Mouse (Mus musculus): Measurements from ENCODE around the gene Gm12216.
A peak's percentile ranks its signal among the peaks of the same experiment; 100 is the strongest.
"Not testable (repeated sequence)": the region's sequence is repeated elsewhere in the genome, so short reads cannot be mapped to it uniquely, and the experiment has no call there.

Gm12216 gene

GRCm38 (mm10) chr11:53858761-53859580 is at the start of gene Gm12216:
Gene Gm12216 (minus strand): TSS chr11:53859256.
- DNase-seq (ENCODE audit: low spot score in 2 of 2), result not testable (repeated sequence)

GRCm38 (mm10) chr11:53908686-53909085 is 49.6 kb upstream of the Gm12216 start:
- no peak for DNase-seq (ENCODE audit: low spot score in 2 of 2)

- DNase-seq (ENCODE audit: low spot score in 2 of 2), result no peak
These were observed 45.5 kb upstream of the Gm12216 start for GRCm38 (mm10) chr11:53904534-53904925.

GRCm38 (mm10) chr11:53903781-53904533 is 44.9 kb upstream of the Gm12216 start:
- no peak for DNase-seq (ENCODE audit: low spot score in 2 of 2)

GRCm38 (mm10) chr11:53902741-53903140 is 43.7 kb upstream of the Gm12216 start:
- DNase-seq (ENCODE audit: low spot score in 2 of 2), result no peak

GRCm38 (mm10) chr11:53900991-53901390 is 41.9 kb upstream of the Gm12216 start:
- DNase-seq (ENCODE audit: low spot score in 2 of 2), result no peak

- DNase-seq (ENCODE audit: low spot score in 2 of 2), result no peak
These were observed 40.9 kb upstream of the Gm12216 start for GRCm38 (mm10) chr11:53899981-53900380.

GRCm38 (mm10) chr11:53899004-53899403 is 39.9 kb upstream of the Gm12216 start:
- DNase-seq (ENCODE audit: low spot score in 2 of 2), result no peak

GRCm38 (mm10) chr11:53896935-53897334 is 37.9 kb upstream of the Gm12216 start:
- no peak for DNase-seq (ENCODE audit: low spot score in 2 of 2)

GRCm38 (mm10) chr11:53893451-53893850 is 34.4 kb upstream of the Gm12216 start:
- no peak for DNase-seq (ENCODE audit: low spot score in 2 of 2)

- no peak for DNase-seq (ENCODE audit: low spot score in 2 of 2)
These were observed 33.8 kb upstream of the Gm12216 start for GRCm38 (mm10) chr11:53892716-53893416.

GRCm38 (mm10) chr11:53891505-53892451 is 32.7 kb upstream of the Gm12216 start, which contains the start of gene Slc22a5:
Gene Slc22a5 (minus strand): TSS chr11:53891660.
- peak; percentile 99 for DNase-seq (ENCODE audit: low spot score in 2 of 2)

- peak in 1 of 2 experiments; percentile 24 for DNase-seq (ENCODE audit: low spot score in 2 of 2)
These were observed 31.9 kb upstream of the Gm12216 start for GRCm38 (mm10) chr11:53890906-53891504.

GRCm38 (mm10) chr11:53890225-53890624 is 31.2 kb upstream of the Gm12216 start:
- no peak for DNase-seq (ENCODE audit: low spot score in 2 of 2)

GRCm38 (mm10) chr11:53889091-53889645 is 30.1 kb upstream of the Gm12216 start:
- no peak for DNase-seq (ENCODE audit: low spot score in 2 of 2)

- DNase-seq (ENCODE audit: low spot score in 2 of 2), result no peak
These were observed 29.2 kb upstream of the Gm12216 start for GRCm38 (mm10) chr11:53888242-53888641.

GRCm38 (mm10) chr11:53883287-53883686 is 24.2 kb upstream of the Gm12216 start:
- no peak for DNase-seq (ENCODE audit: low spot score in 2 of 2)

GRCm38 (mm10) chr11:53878096-53878495 is 19.0 kb upstream of the Gm12216 start:
- DNase-seq (ENCODE audit: low spot score in 2 of 2), result not testable (repeated sequence)

GRCm38 (mm10) chr11:53876488-53876887 is 17.4 kb upstream of the Gm12216 start:
- no peak for DNase-seq (ENCODE audit: low spot score in 2 of 2)

GRCm38 (mm10) chr11:53874706-53875105 is 15.7 kb upstream of the Gm12216 start:
- DNase-seq (ENCODE audit: low spot score in 2 of 2), result no peak

Data from right cerebral cortex, postnatal 10 days (tissue).